Mouse (Mus musculus) ES-E14 (cell line): ENCODE data around the gene Scaf8. TPM values are rescaled to one million over a fixed set of nuclear protein-coding genes. Genes with fewer than 3 reads are reported as not detected.

Experiments used
- DNase-seq: peaks from one replicate; pipeline ENCODE4 v3.0.0-alpha.2; 2013; ENCODE audit warnings: low read depth, low spot score
- H3K27ac ChIP-seq: 2 replicates; pipeline ENCODE4 v1.5.1; 2012; ENCODE audit warnings: low read depth, mild to moderate bottlenecking, low read length, moderate library complexity, mixed read lengths; ENCODE audit not compliant: poor library complexity, insufficient read depth, severe bottlenecking
- H3K36me3 ChIP-seq: 2 replicates; pipeline ENCODE4 v1.6.1; 2012; ENCODE audit warnings: mild to moderate bottlenecking, low read length, moderate library complexity, mixed read lengths; ENCODE audit not compliant: control insufficient read depth, poor library complexity, insufficient read depth, severe bottlenecking
- H3K4me1 ChIP-seq, 2 experiments: fragments of 150-350 bp in 1 of 2; sonication (generic) in 1 of 2; 2 replicates each; pipeline ENCODE4 v1.6.1; 2012; ENCODE audit warnings: low read length in 2 of 2, mild to moderate bottlenecking in 1 of 2, mixed read lengths in 1 of 2; ENCODE audit not compliant: control insufficient read depth in 2 of 2, insufficient read depth in 2 of 2, poor library complexity in 1 of 2
- H3K4me3 ChIP-seq, 2 experiments: fragments of 150-350 bp in 1 of 2; sonication (generic) in 1 of 2; 2 replicates each; pipeline ENCODE4 v1.5.1; 2012; ENCODE audit warnings: low read length in 2 of 2, low read depth in 1 of 2, mild to moderate bottlenecking in 1 of 2, mixed read lengths in 1 of 2; ENCODE audit not compliant: insufficient read depth in 1 of 2, poor library complexity in 1 of 2, severe bottlenecking in 1 of 2
- H3K9ac ChIP-seq: 2 replicates; pipeline ENCODE4 v1.6.1; 2012; ENCODE audit warnings: low read depth, mild to moderate bottlenecking, low read length, mixed read lengths; ENCODE audit not compliant: poor library complexity, insufficient read depth, severe bottlenecking
- H3K9me3 ChIP-seq: fragments of 150-350 bp; sonication (generic); 2 replicates; pipeline ENCODE4 v1.6.1; 2012; ENCODE audit warnings: low read depth, mild to moderate bottlenecking, low read length; ENCODE audit not compliant: control insufficient read depth, insufficient read depth
- CHD2 ChIP-seq: IDR thresholded peaks from 2 replicates; pipeline ENCODE4 v1.6.1; 2014; ENCODE audit warnings: mild to moderate bottlenecking, low read depth, low read length, inconsistent platforms
- HCFC1 ChIP-seq: IDR thresholded peaks from 2 replicates; pipeline ENCODE4 v1.6.1; 2012; ENCODE audit warnings: low read length, inconsistent platforms, borderline replicate concordance; ENCODE audit not compliant: insufficient read depth
- MAFK ChIP-seq: IDR thresholded peaks from 2 replicates; pipeline ENCODE4 v1.6.1; 2014; ENCODE audit warnings: mild to moderate bottlenecking, low read depth, low read length, inconsistent platforms; ENCODE audit not compliant: insufficient read depth
- ZC3H11A ChIP-seq: IDR thresholded peaks from 2 replicates; pipeline ENCODE4 v1.6.1; 2012; ENCODE audit warnings: low read depth, mild to moderate bottlenecking, inconsistent platforms, low read length, borderline replicate concordance
- ZNF384 ChIP-seq: IDR thresholded peaks from 2 replicates; pipeline ENCODE4 v1.6.1; 2012; ENCODE audit warnings: low read depth, low read length, inconsistent platforms
- in situ Hi-C, 2 experiments: fragments of 600-800 bp; cut with MboI; formaldehyde crosslinking; loops; one replicate each; pipeline ENCODE4 v1.15.1; 2025; ENCODE audit warnings: low sequenced_read_pairs in 2 of 2, inconsistent platforms in 1 of 2; ENCODE audit not compliant: unreplicated experiment in 2 of 2
- total RNA-seq: library from RNA; depleted of rRNA; stranded (reverse); fragments of 300-350 nt; gene quantifications from 2 replicates; pipeline ENCODE4 v1.2.3, GENCODE M21; 2012

The Scaf8 gene
- total RNA-seq, 1 experiment = 57.1 TPM

- Histone ChIP-seq H3K27ac (no peak overlapping the region), H3K9me3 (no peaks in the 10 kb centered on the region), H3K4me1 (0 out of 4 replicates have a peak, but pooled peaks cover 0 to 2% of the 10 kb centered on the region in 2 experiments), H3K4me3 (no peak overlapping the region), H3K9ac (no peak overlapping the region), H3K36me3 (peaks cover 14% of the 10 kb centered on the region)
- no peak for DNase-seq
- in situ Hi-C loops = no loop called here
- TF ChIP-seq CHD2 (no peak), HCFC1 (no peak), ZC3H11A (no peak), ZNF384 (no peak), MAFK (no peak)
Measured at GRCm38 (mm10) chr17:3200328-3200727, 85.6 kb downstream of the Scaf8 start.

- H3K9ac ChIP-seq = no peak overlapping the region
- H3K4me3 ChIP-seq = no peak overlapping the region
- 0 out of 4 replicates have a peak, but pooled peaks cover 0 to 2% of the 10 kb centered on the region in 2 experiments for H3K4me1 ChIP-seq
- no peaks in the 10 kb centered on the region for H3K9me3 ChIP-seq
- peaks cover 4% of the 10 kb centered on the region; the same call in 1 of the 2 replicates for H3K36me3 ChIP-seq
- no peak for DNase-seq
- in situ Hi-C loops = no loop called here
- TF ChIP-seq CHD2 (no peak), HCFC1 (no peak), MAFK (no peak), ZNF384 (no peak), ZC3H11A (no peak)
- H3K27ac ChIP-seq = no peak overlapping the region
Measured at GRCm38 (mm10) chr17:3203916-3204315, 89.1 kb downstream of the Scaf8 start.

GRCm38 (mm10) chr17:3204826-3205405 is 90.1 kb downstream of the Scaf8 start:
- peaks cover 4% of the 10 kb centered on the region; the same call in 1 of the 2 replicates for H3K36me3 ChIP-seq
- H3K9me3 ChIP-seq = no peaks in the 10 kb centered on the region
- DNase-seq = no peak
- H3K4me3 ChIP-seq = no peak overlapping the region
- TF ChIP-seq ZC3H11A (no peak), CHD2 (no peak), ZNF384 (no peak), MAFK (no peak), HCFC1 (no peak)
- in situ Hi-C loops = no loop called here
- 0 out of 4 replicates have a peak, but pooled peaks cover 0 to 2% of the 10 kb centered on the region in 2 experiments for H3K4me1 ChIP-seq
- H3K9ac ChIP-seq = no peak overlapping the region
- no peak overlapping the region for H3K27ac ChIP-seq

GRCm38 (mm10) chr17:3206527-3207398 is 92.0 kb downstream of the Scaf8 start:
- Histone ChIP-seq H3K9me3 (no peaks in the 10 kb centered on the region), H3K4me1 (0 out of 4 replicates have a peak, but pooled peaks cover 0 to 2% of the 10 kb centered on the region in 2 experiments), H3K36me3 (no peaks in the 10 kb centered on the region; the same call in 1 of the 2 replicates), H3K4me3 (no peak overlapping the region), H3K9ac (no peak overlapping the region), H3K27ac (no peak overlapping the region)
- TF ChIP-seq CHD2 = no peak
- TF ChIP-seq HCFC1 = no peak
- no peak for TF ChIP-seq ZNF384
- no peak for TF ChIP-seq MAFK
- TF ChIP-seq ZC3H11A = no peak
- DNase-seq = no peak
- in situ Hi-C loops = no loop called here
